Mouse (Mus musculus) heart, adult 11 months (tissue): ENCODE results near the gene Fstl1.

ENCODE experiments used
- DNase-seq: peaks from one replicate; pipeline ENCODE4 v3.0.0; 2022

Gene Fstl1

GRCm38 (mm10) chr16:37871112-37871715 is 94.5 kb downstream of the Fstl1 start:
- DNase-seq = peak; percentile 98

- DNase-seq = peak; percentile 75
Observed at GRCm38 (mm10) chr16:37874501-37875235, 98.0 kb downstream of the Fstl1 start.

DNA sequence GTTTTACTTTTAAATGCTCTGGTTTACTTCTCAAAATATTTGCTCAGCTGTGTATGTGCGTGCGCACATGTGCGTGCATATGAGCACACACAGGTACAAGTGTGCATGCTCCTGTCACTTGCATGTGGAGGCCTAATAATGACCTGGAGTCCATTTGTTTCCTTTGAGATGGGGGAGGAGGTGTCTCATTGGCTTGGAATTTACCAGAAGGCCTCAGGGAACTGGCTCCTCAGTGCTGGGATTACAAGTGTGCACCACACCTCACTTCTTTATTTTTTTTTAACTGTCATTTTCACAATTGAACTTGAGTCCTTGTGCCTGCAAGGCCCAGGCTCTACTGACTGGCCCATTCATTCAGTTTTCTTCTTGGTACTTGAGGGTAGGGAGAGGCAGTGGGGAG is 100.7 kb downstream of the Fstl1 start:
- peak; percentile 57 for DNase-seq

DNA sequence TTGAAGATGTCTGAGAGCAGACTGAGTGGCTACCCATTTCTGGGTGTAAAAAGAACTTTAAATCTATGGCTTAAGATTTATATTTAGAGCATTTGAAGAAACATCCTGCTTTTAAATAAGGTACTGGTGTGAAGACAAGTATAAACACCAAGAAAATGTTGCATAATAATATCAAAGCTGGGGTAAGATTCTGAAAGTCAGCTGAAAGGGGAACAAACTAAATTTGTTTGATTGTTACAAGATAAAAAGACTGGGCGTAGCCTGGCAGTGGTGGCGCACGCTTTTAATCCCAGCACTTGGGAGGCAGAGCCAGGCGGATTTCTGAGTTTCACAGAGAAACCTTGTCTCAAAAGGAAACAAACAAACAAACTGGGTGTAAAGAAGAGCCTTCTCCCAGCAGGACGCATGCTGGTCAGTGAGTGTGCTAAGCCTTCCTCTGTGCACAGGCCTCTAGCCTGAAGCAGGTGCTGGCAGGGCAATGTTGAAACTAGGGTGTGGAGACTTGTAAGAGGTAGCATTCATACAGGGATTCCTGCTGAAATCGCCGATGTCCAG is 102.4 kb downstream of the Fstl1 start:
- peak; percentile 74 for DNase-seq

DNA sequence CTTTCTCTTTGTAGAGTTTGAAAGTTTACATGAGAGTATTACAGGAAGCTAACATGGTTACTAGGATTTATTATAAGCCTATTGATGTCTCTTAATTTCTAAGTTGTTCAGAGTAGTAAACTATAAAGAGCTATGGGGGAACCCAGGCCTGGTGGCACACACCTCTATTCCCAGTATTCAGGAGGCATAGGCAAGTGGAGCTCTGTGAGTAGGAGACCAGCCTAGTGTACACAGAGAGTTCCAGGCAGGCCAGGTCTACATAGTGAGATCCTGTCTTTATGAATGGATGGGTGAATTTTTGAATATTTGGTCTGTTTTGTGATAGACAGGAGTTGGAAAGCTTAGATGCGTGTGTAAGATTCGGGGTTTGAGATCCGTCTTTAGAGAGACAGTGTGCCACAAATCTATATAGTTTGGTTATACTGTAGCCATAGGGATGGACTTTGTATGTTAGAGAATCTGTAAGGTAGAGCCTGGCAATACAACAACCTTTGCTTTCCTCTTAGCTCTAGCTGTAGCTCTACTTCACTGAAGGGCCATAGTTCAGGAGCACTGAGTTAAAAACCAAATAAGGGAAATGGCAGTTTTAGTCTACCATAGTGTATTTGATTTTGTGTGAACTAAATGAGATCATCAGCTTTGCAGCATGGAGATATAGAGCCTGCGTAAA is 103.2 kb downstream of the Fstl1 start:
- peak; percentile 18 for DNase-seq

DNA sequence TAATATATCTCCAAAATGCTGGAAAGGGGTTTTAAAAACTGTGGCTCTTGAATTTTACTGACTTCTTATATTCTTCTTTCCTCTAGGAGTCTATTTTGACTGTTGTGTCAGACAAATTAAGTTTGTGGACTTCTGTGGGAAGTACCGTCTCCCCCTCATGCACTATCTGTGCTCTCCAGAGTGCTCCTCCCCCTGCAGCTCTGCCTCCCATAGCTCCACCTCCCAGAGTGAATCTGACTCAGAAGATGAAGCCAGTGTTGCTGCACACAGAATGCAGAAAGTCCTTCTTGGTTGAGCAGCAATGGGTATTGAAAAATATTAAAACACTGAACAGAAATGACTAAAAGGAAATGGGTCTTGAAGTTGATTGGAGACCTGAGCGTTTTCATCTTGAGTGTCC is 104.5 kb downstream of the Fstl1 start:
- peak; percentile 82 for DNase-seq
